Mouse (Mus musculus) kidney, postnatal 14 days (tissue): ENCODE data around the gene Lrrc20.
A peak's percentile ranks its signal among the peaks of the same experiment; 100 is the strongest.

ENCODE experiments used
- DNase-seq: peaks from one replicate; pipeline ENCODE4 v3.0.0; 2022; ENCODE audit warnings: mixed read lengths

Lrrc20 gene

DNA sequence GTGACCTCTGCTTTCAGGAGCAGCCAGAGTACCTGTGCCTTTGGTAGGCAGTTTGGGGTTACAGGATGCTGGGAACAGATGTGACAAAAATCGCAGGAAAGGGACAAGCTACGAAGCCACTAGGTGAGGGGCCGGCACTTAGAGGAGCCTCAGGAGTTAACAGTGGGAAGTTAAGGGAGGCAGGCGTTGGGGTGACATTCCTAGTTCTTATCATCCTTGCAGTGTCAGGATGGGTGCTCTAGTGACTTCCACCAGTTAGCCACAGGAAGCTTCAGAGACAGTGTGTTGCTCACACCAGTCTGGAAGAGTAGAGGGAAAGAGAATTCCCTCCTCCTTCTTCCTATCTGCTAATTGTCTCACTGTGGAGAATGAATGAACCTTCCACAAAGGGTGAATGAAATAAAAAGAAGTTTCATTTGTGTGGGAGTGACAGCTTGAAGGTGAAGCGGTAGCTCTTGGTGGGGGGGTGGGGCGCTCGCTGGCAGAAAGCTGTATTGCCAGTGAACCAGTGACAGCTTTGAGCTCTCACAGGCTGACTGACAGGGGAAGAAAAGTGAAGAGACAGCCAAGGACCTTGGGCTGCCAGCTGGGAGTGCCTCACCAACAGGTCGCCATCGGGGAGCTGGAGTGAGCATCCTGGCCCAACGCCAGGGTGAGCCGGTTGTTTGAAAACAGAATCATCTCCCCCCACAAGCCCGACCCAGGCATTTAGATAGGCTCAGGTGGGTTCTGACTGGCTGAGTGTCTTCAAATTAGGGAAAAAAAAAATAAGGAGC, 41.9 kb downstream of the Lrrc20 start:
- DNase-seq, result no peak

DNA sequence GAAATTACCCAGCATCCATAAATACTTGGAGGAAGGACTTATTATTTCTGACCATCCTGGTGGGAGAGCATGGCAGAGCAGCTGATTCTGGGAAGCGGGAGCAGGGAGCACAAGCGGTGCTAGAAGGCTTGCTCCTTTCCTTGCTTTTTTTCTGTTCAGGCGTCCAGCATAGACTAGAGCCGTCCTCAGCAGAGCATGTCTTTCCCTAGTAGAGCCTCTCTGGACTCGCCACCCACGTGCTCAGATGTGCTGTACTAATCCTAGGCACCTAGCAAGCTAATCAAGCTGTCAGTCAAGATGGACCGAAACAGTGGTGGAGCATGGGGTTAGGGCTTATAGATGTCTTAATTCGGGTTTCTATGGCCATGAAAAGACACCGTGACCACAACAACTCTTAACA, 42.7 kb downstream of the Lrrc20 start:
- no peak for DNase-seq

DNA sequence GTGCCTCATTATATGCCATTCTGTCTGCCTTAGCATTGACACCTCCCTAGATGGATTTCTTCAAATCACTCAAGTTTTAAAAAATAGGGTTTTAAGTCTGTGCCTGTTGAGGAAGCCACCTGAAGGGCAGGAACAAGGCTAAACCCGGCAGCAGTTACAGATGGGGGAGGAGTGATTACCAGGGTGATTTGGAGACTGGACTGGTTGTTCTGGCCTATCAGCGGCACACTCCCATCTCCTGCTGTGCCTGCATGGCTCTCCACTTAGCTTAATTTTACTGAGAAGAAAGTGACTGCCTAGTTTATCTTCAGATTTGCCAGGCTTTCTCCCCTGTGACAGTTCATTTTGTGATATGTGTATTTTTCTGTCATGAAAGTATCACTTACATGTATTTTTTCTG, 43.9 kb downstream of the Lrrc20 start:
- no peak for DNase-seq

GRCm38 (mm10) chr10:61520714-61521113, 45.1 kb downstream of the Lrrc20 start:
- DNase-seq, result no peak

DNA sequence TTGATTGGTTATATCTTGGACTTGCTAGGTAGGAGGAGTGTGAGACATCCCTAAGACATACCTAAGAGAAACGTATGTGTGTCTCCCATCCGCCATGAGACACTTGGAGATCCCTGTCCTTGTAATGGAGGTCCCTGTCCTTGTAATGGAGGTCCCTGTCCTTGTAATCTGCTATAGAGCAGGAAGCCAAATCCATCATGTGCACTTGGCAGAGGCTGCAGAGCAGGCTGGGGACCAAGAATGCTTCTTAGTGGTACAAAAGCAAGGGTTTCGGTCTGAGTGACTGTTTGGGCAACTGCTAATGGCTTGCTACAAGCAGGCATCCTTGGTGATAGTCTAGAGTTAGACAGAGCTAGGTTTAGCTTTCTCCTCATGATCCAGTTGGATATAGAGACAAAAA, 55.3 kb downstream of the Lrrc20 start:
- DNase-seq, result no peak

DNA sequence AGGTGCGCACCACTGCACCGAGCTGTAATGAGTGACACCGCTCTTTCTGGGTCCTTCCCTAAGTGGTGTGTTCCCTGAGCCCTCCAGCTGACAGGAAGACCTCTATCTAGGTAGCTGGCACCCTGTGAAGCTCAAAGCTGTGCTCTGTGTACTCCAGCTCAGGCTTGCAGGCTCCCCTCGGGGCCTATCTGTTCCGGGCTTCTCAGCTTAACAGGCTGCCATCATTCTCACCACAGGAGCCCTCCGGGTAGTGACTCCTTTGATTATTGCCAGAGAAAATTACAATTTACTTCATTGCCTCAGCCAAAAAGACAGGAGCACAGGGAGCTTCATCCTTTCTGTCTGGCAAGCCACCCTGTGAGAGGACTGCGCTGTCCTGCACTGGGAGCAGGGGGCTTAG, 57.7 kb downstream of the Lrrc20 start:
- DNase-seq, result no peak

GRCm38 (mm10) chr10:61534371-61535101, 58.9 kb downstream of the Lrrc20 start:
- DNase-seq, result peak; percentile 27

DNA sequence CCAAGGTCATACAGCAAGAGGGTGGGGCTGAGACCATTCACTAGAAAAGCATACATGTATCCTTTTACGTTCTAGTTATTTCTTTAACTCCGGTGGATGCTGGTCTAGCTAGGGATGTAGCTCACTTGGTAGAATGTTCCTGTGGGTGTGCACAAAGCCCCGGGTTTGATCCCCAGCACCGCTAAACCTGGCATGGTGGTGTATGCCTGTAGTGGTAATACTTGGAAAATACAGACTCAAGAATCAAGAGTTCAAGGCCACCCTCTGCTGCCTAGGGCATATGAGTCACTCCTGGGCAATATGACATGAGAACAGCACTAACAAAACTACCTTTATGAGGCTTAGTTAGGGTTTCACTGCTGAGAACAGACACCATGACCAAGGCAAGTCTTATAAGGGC, 59.8 kb downstream of the Lrrc20 start:
- DNase-seq, result no peak

DNA sequence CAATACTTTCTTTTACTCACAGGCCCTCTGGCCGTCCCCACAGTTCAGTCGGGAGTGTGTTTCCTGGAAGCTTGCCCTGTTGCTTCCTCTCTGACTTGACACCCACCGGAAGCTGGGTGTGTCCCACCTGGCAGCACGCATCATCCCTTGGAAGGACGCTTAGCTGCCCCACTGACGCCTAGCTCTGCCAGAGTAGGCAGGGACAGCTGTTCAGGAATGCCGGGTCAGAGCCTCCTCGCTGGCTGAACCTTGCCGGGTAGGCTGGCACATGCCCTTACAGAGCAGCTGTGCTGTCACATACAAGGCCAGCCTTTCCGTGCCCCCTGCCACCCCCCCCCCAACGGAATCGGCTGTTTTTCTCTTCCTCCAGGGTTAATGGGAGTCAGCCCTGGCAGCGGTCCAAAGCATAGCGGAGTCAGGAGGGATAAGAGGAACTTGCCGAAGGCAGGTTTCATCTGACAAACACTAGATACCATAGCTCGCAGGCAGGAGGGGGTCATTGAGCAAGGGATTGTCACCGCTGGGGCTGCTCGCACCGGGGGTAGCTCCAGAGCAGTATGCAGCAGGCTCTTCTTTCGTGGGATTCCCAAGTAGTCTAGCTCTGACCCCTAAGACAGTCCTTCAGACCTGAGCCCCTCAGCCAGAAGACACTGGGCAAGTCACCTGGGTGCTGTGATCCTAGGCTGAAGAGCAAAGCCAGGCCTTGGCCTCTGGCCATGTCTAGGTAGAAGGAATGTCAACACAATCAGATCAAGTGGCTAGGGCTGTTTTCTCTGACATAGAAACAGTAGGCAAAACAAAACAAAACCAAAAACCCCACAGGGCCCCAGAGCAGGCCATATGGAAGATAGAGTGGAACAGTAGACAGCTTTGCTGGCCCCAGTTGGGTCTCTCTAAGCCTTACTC, 60.8 kb downstream of the Lrrc20 start:
- DNase-seq, result peak; percentile 71

DNA sequence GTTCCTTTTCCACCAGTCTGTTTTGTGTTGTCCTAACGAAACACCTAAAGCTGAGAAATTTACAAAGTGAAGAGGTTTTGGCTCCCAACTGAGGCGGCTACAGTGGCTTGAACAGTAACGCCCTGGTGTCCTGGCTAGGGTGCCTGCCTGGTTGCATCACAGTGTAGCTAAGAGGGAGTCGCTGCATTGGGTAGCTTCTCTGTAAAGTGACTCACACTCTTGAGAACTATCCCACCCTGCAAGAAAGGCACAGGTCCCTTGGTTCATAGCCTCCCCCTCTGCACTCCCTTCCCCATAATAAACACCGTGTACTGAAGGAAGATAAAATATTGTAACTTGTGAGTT, 61.4 kb downstream of the Lrrc20 start:
- no peak for DNase-seq

GRCm38 (mm10) chr10:61538446-61538845, 62.8 kb downstream of the Lrrc20 start:
- no peak for DNase-seq

DNA sequence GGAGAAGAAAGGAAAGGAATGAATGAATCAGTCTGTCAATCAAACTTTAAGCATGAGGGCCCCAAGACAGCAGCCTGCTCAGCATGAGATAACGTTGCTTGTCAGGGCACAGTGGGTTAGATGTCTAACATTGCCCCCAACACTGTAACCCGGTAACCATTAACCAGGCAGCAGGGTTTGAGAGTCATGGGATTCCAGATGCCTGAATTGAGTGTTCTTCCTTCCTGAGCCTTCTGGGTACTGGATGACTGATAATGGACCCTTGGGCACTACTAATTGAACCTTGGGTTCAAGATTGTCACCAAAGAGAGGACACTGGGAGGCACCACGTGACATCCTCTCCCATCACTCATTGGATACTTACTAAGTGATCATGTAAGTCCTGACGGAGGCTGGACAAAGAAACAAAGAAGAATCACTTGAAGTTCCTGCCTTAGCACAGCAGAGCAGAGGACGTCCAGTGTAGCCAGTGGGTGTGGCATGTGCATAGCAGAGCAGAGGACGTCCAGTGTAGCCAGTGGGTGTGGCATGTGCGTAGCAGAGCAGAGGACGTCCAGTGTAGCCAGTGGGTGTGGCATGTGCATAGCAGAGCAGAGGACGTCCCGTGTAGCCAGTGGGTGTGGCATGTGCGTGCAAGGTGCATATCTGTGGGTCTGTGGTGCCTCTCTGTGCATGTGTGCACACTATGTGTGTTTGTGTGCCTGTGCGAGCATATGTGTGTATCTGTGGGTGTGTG, 68.7 kb downstream of the Lrrc20 start:
- DNase-seq, result peak; percentile 5

GRCm38 (mm10) chr10:61544863-61545240, 69.3 kb downstream of the Lrrc20 start:
- no peak for DNase-seq

DNA sequence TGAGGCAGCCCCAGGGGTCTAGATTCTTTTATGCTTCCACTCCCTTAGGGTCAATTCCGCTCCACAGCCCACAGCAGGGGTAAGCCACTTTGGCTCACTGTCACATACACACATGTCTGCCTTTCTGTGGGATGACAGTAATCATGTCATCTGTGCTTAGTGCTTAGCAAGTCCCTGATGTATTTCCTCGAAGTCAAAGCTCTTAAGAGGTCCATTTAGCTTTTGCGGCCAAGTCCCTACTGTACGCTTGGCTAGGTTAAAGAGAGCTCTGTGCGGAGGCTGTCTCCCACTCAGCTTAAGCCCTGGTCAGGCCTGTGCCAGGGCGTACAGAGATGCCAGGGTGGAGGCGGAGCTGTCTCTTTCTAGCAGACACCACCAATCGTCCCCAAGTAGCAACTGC, 74.5 kb downstream of the Lrrc20 start:
- DNase-seq, result no peak

GRCm38 (mm10) chr10:61555155-61555554, 79.6 kb downstream of the Lrrc20 start:
- no peak for DNase-seq

- no peak for DNase-seq
These were observed 83.0 kb downstream of the Lrrc20 start for GRCm38 (mm10) chr10:61558631-61559030.

GRCm38 (mm10) chr10:61559544-61559943, 83.9 kb downstream of the Lrrc20 start:
- DNase-seq, result no peak

DNA sequence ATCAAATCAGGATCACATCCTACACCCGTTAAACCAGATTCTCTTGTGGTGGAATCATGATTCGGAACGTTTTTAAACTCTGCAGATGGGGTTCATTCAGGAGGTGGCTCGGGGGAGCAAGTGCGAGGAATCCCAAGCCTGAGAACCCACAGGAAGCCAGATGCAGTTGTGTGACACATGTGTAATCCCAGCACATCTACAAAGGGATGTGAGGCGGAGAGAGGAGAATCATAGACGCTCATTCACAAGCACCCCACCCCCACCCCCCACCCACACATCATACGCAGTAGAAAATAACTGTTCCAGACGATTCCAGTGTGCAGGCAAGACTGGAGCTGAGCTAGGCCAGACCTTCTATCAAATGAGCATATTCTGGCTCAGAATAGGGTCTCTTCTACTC, 87.9 kb downstream of the Lrrc20 start:
- DNase-seq, result no peak

GRCm38 (mm10) chr10:61564408-61564807, 88.8 kb downstream of the Lrrc20 start:
- DNase-seq, result no peak

- no peak for DNase-seq
These were observed 94.6 kb downstream of the Lrrc20 start for GRCm38 (mm10) chr10:61570181-61570580.

- no peak for DNase-seq
These were observed 96.5 kb downstream of the Lrrc20 start for GRCm38 (mm10) chr10:61572126-61572525.

- DNase-seq, result no peak
These were observed 100.6 kb downstream of the Lrrc20 start for GRCm38 (mm10) chr10:61576120-61576767.
